Mouse (Mus musculus) MN1 (cell line): ENCODE results near the gene Kcnd3.

ENCODE experiments used
- DNase-seq: peaks from one replicate; pipeline ENCODE4 v3.0.0-alpha.2; 2016; ENCODE audit warnings: low spot score

Kcnd3 gene

DNA sequence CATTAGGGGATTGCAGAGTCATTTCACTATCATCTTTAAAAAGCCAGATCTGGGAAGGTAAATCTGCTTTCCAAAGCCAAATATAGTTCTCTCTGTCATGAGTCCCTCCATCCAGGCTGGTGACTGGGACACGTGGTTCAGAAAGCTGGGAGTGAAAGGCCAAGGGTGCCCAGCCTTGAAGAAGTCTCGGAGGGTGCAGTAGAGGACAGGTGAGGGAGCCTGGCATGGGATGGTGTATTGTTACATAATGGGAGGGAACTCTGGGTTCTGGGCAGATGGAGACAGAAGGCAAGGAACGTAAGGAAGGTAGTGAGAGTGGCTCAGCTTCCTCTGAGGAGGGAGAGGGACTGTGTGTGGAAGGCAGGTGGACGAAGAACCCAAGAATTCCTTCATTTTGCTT lies 5.5 kb downstream of the Kcnd3 start:
- no peak for DNase-seq

DNA sequence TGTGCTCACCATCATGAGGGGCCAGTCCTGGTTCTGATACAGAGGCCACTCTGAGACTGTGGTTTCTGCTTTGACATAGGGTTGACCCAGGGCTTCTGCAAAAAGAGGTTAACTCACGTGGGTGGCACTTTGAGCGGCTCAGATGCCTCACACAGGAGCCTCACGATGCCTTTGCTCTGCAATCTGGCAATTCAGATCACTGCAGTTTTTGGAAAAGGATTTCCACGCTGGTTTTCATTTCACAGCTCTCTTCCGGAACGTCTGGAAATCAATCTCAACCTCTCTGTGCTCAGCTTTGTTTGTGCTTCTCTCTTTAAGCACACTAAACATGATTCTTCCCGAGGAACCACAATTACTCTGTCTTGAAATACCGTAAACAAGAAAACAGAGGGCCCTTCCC lies 14.4 kb downstream of the Kcnd3 start:
- DNase-seq = no peak

DNA sequence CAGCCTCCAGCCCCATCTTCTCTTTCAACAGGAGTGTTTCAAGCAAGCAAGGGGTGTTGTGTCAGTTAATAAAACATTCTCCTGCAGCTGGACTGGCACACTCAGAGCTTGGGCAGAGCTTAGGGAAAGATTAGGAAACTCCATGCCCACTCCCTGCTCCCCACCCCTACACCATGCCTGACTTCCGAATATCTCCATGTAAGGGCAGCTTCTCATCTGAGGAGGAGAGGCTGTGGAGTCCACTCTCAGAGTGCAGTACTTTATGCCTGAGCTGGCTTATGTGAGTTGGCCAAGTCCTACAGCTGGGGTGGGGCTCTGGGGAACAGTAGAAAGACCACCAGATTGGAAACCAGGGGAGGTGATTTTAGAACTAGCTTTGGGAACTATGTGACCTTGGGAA lies 20.4 kb downstream of the Kcnd3 start:
- DNase-seq = no peak

DNA sequence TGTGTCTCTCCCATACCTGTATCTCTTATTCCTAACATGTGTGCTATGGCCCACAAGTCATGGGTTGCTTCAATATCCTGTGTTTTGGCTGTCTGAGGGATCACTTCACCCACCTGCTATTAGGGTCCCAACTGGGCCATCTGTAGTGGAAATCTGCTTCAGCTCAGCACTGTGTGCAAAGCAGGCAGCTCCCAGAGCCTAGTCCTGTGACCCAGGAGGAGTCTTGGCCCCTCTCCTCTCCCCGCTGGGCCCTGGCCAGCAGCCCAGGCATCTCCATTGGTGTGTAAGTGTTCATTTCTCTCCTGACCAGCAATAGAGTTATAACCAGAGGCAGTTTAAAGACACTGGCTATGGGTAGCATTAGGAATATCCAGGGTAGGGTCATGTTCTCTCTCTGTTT lies 24.3 kb downstream of the Kcnd3 start:
- DNase-seq = no peak

DNA sequence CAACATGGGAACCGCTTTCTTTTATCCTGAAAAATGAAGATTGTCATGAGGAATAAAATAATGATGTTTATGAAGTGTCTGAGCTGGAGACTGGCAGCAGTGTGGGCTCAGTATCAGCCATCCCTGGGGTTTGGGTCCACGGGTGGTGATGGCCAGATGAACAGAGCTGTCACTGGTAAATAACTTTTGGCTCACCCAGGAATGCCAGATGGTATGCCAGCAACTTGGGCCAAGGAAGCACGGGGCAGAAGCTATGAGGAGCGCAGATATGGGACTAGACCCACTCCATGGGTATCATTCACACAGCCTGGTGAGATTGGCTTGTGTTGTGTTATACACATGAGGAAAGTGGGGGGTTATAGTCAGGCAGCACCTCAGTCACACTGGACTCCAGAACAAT lies 26.7 kb downstream of the Kcnd3 start:
- DNase-seq = no peak

DNA sequence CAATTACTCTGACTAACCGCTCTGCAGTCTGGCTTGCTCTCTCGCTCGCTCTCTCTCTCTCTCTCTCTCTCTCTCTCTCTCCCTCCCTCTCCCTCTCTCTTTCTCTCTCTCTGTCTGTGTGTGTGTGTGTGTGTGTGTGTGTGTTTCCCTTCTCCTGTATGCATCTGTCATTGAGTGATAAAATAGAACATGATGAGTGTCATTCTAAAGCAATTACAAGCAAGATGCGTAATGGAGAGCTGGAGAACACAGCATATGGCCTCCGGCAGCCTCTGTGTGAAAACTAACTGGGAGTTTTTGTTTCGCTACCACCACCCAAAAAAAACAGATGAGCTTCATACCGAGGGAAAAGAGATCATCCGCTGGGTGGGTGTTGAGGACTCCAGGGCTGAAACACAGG lies 29.3 kb downstream of the Kcnd3 start:
- DNase-seq = no peak

DNA sequence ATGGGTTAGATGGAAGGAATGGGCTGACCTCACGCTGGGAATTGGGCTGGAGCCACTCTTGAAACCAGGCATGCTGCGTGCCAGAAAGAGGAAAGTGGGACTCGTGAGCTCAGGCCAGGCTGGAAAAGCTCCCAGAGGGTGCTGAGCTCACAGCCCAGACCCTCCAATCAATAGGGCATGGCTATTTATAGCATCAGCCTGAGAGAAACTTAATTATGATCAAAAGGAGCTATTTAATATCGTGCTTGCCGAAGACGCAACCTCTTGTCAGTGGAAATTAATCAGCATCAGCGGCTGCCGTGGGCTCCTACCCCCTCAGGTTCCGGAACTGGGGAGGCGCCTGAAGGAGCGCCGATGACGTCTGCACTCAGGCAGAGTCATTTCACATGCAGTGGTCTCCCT lies 31.5 kb downstream of the Kcnd3 start:
- no peak for DNase-seq

DNA sequence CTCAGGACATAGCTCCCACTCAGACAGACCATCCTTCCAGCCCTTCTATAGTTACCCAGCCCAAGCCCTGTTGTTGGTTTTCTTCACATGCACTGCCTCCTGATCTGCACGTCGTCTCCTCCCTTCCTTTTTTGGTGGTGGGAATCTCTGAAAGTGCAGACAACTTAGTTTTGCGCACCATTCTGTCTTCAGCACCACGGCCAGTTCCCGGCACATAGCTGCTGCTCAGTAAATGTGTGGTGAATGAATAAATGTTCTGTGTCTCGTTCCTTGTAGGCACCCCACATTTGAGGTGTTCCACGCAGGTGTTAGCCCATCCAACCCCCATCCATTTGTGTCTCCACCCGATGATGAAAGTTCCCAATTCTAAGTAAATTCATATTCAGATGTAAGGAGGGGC lies 35.0 kb downstream of the Kcnd3 start:
- no peak for DNase-seq

GRCm38 (mm10) chr3:105489607-105490006 lies 37.5 kb downstream of the Kcnd3 start:
- no peak for DNase-seq

GRCm38 (mm10) chr3:105494886-105495285 lies 42.8 kb downstream of the Kcnd3 start:
- DNase-seq = no peak

GRCm38 (mm10) chr3:105496216-105496615 lies 44.1 kb downstream of the Kcnd3 start:
- no peak for DNase-seq

- no peak for DNase-seq
Observed at GRCm38 (mm10) chr3:105496935-105497334, 44.8 kb downstream of the Kcnd3 start.

GRCm38 (mm10) chr3:105501071-105501470 lies 48.9 kb downstream of the Kcnd3 start:
- DNase-seq = no peak

GRCm38 (mm10) chr3:105504272-105504671 lies 52.1 kb downstream of the Kcnd3 start:
- DNase-seq = no peak

- no peak for DNase-seq
Observed at GRCm38 (mm10) chr3:105505161-105505872, 53.2 kb downstream of the Kcnd3 start.

DNA sequence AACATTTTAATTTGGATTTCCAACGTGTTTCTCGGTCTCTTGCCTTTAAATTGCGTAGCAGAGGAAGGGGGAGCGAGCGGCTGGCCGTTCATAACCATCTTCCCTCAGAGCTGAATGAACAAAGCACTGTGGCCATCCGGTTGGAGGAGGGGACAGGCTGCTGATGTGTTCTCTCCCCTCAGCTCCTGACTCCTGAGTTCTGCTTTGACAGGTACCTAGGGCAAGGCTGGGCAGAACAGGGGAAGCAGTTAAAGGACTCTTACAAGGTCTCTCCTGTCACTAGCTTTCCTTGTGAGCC lies 53.7 kb downstream of the Kcnd3 start:
- no peak for DNase-seq

DNA sequence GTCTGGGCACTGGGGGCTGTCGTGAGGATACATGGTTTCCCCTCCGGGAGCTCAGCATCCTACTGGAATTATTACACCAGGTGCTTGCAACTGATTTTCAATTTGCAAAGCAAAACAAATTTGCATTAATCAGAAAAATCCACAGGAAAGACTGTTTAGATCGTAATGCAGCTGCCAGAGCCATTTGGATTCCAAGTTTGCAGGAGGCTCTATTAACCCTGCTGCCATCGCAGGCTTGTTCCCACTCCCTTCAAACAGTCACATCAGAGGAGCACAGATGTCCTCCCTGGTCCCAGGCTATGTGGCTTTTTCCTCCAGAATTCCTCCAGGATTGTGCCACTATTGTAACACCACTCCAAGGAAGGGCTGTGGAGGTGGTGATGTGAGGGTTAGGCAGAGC lies 54.5 kb downstream of the Kcnd3 start:
- no peak for DNase-seq

- no peak for DNase-seq
Observed at GRCm38 (mm10) chr3:105509321-105509720, 57.2 kb downstream of the Kcnd3 start.

DNA sequence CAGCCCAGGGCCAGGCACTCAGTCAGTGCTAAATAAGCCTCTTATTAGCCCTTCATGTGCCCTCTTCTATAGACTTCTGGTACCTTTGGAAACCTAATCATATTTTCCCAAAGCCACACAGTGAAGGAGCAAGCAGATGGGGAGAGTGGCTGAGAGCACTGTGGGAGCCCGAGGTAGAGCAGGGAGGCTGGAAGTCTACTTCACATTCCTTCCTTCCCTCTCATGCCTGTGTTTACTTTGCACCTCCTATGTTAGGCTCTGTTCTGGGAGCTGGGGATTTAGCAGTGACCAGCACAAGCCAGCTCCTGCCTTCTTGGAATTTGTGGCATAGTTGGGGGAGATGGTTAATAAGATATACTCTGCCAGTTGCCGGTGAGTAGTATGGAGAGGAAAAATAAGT lies 59.7 kb downstream of the Kcnd3 start:
- no peak for DNase-seq

- no peak for DNase-seq
Observed at GRCm38 (mm10) chr3:105514215-105514614, 62.1 kb downstream of the Kcnd3 start.

GRCm38 (mm10) chr3:105515035-105515434 lies 62.9 kb downstream of the Kcnd3 start:
- DNase-seq = no peak

- DNase-seq = no peak
Observed at GRCm38 (mm10) chr3:105515640-105516039, 63.5 kb downstream of the Kcnd3 start.

DNA sequence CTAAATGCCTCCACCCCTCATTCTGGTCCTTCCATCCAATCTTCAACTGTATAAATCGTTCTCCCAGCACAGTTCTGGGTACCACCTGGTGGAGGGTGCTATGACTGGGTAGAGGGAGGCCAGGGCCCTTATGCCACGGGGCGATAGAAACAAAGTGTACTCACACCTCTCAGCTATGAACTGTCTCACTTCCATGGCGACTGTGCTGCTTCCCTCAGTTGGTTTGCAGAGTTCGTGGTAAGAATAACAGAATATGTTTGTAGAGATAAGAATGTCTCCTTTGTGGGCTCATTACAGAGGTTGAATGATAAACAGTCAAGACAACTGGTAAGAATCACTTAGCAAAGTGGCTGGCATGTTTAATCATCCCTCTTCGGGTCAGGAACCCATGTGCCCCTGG lies 68.3 kb downstream of the Kcnd3 start:
- no peak for DNase-seq

DNA sequence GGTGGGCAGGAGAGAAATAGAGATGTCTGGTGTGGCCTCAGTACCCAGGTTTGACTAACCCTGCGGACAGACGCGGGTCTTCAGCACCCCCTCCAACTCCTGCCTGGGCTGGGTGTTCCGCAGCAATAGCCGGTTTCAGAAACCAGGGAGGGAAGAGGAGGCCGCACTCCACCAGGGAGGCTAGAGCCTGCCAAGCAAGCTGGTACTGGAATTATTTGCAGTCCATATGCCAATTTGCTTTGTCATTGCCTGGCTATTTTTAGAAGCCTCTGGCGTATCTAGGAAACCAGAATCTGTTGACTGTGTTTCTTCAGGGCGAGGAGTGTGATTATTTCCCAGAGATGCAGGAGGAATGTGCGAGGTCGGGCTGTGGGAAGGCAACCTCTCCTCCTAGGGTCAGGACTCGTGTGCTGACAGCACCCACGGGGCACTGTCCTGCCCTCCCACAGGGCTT lies 69.1 kb downstream of the Kcnd3 start:
- no peak for DNase-seq

GRCm38 (mm10) chr3:105521639-105522038 lies 69.5 kb downstream of the Kcnd3 start:
- DNase-seq = no peak
